Mouse (Mus musculus) testis, adult 2 months (tissue): ENCODE measurements at regions not wholly inside any gene's neighbourhood (a gene's known extent, or its start where the extent isn't known, plus 50 kb on each side); places are given as distances from the start of the nearest gene placed in this dataset.

Source experiments
- CTCF ChIP-seq: fragments of 200-500 bp; IDR thresholded peaks from 2 replicates; pipeline ENCODE4 v1.5.1; 2012; ENCODE audit warnings: low read depth, mild to moderate bottlenecking, inconsistent platforms, low read length, moderate library complexity; ENCODE audit not compliant: control insufficient read depth, insufficient read depth, insufficient replicate concordance
- POLR2A ChIP-seq: fragments of 200-500 bp; IDR thresholded peaks from 2 replicates; pipeline ENCODE4 v1.6.1; 2012; ENCODE audit warnings: low read depth, mild to moderate bottlenecking, inconsistent platforms, low read length, moderate library complexity; ENCODE audit not compliant: control insufficient read depth

- TF ChIP-seq CTCF, result no peak
- TF ChIP-seq POLR2A, result no peak
Measured at GRCm38 (mm10) chrX:96020407-96020806, 63.6 kb upstream of the Las1l start.
